Mouse (Mus musculus): Measurements from ENCODE around the gene Cubn. TPM values are rescaled to one million over a fixed set of nuclear protein-coding genes. Genes with fewer than 3 reads are reported as not detected.

The Cubn gene
- polyA plus RNA-seq, 1 experiment = 0.23 TPM

- Histone ChIP-seq H3K79me2 (ENCODE audit: control insufficient read depth, insufficient read depth) (no peaks in the 10 kb centered on the region), H3K36me3 (ENCODE audit: control insufficient read depth, insufficient read depth) (no peaks in the 10 kb centered on the region), H3K27me3 (ENCODE audit: control insufficient read depth, insufficient read depth, insufficient read length) (no peaks in the 10 kb centered on the region), H3ac (ENCODE audit: control insufficient read depth, insufficient read length) (no peak overlapping the region), H3K4me2 (ENCODE audit: low read depth) (no peak overlapping the region), H3K4me3 (no peak overlapping the region)
- no peak for TF ChIP-seq MAX (IDR thresholded peaks at IDR 0.05; ENCODE audit: low read depth)
- no peak for TF ChIP-seq TCF12 (IDR thresholded peaks at IDR 0.05; ENCODE audit: insufficient read depth, poor library complexity, severe bottlenecking)
- TF ChIP-seq MYOD1 (IDR thresholded peaks at IDR 0.05; ENCODE audit: control insufficient read depth in 1 of 3, insufficient read length in 2 of 3, low read depth in 2 of 3) = no peak
- TF ChIP-seq REST (IDR thresholded peaks at IDR 0.05; ENCODE audit: insufficient read depth, insufficient read length) = no peak
- no peak for TF ChIP-seq POLR2AphosphoS2 (IDR thresholded peaks at IDR 0.05; ENCODE audit: insufficient read length, low read depth)
- no peak for TF ChIP-seq CEBPB (IDR thresholded peaks at IDR 0.05; ENCODE audit: insufficient read depth, poor library complexity, severe bottlenecking)
- TF ChIP-seq E2F4 (IDR thresholded peaks at IDR 0.05; ENCODE audit: insufficient read depth) = no peak
- TF ChIP-seq POLR2A (IDR thresholded peaks at IDR 0.05; ENCODE audit: insufficient read length, low read depth) = no peak
These were observed 1.3 kb upstream of the Cubn start for GRCm38 (mm10) chr2:13492927-13493326.

GRCm38 (mm10) chr2:13490480-13490879, 1.1 kb downstream of the Cubn start:
- TF ChIP-seq MYOD1 (IDR thresholded peaks at IDR 0.05; ENCODE audit: control insufficient read depth in 1 of 3, insufficient read length in 2 of 3, low read depth in 2 of 3) (no peak), USF1 (IDR thresholded peaks at IDR 0.05; ENCODE audit: low read depth) (no peak), TCF12 (IDR thresholded peaks at IDR 0.05; ENCODE audit: insufficient read depth, poor library complexity, severe bottlenecking) (no peak), MAX (IDR thresholded peaks at IDR 0.05; ENCODE audit: low read depth) (no peak), TCF3 (IDR thresholded peaks at IDR 0.05; ENCODE audit: insufficient read length, low read depth) (no peak), SRF (IDR thresholded peaks at IDR 0.05; ENCODE audit: control insufficient read depth, insufficient read length, low read depth) (no peak), CEBPB (IDR thresholded peaks at IDR 0.05; ENCODE audit: insufficient read depth, poor library complexity, severe bottlenecking) (no peak), E2F4 (IDR thresholded peaks at IDR 0.05; ENCODE audit: insufficient read depth) (no peak)
- Histone ChIP-seq H3K4me2 (ENCODE audit: low read depth) (no peak overlapping the region), H3K4me3 (no peak overlapping the region), H3K79me2 (ENCODE audit: control insufficient read depth, insufficient read depth) (no peaks in the 10 kb centered on the region), H3K36me3 (ENCODE audit: control insufficient read depth, insufficient read depth) (no peaks in the 10 kb centered on the region), H3ac (ENCODE audit: control insufficient read depth, insufficient read length) (no peak overlapping the region), H3K27me3 (ENCODE audit: control insufficient read depth, insufficient read depth, insufficient read length) (no peaks in the 10 kb centered on the region)

GRCm38 (mm10) chr2:13486470-13486869, 5.1 kb downstream of the Cubn start:
- Histone ChIP-seq H3K36me3 (ENCODE audit: control insufficient read depth, insufficient read depth) (no peaks in the 10 kb centered on the region), H3ac (ENCODE audit: control insufficient read depth, insufficient read length) (no peak overlapping the region), H3K4me2 (ENCODE audit: low read depth) (no peak overlapping the region), H3K4me3 (no peak overlapping the region), H3K27me3 (ENCODE audit: control insufficient read depth, insufficient read depth, insufficient read length) (no peaks in the 10 kb centered on the region), H3K79me2 (ENCODE audit: control insufficient read depth, insufficient read depth) (no peaks in the 10 kb centered on the region)
- no peak for TF ChIP-seq USF1 (IDR thresholded peaks at IDR 0.05; ENCODE audit: low read depth)
- TF ChIP-seq TCF3 (IDR thresholded peaks at IDR 0.05; ENCODE audit: insufficient read length, low read depth) = no peak
- no peak for TF ChIP-seq TCF12 (IDR thresholded peaks at IDR 0.05; ENCODE audit: insufficient read depth, poor library complexity, severe bottlenecking)
- no peak for TF ChIP-seq MYOG (IDR thresholded peaks at IDR 0.05; ENCODE audit: control insufficient read depth in 1 of 3, insufficient read depth in 1 of 3, insufficient read length in 2 of 3, low read depth in 2 of 3)

- no peak overlapping the region for H3K4me2 ChIP-seq (ENCODE audit: low read depth)
- TF ChIP-seq MYOG (IDR thresholded peaks at IDR 0.05; ENCODE audit: control insufficient read depth in 1 of 3, insufficient read depth in 1 of 3, insufficient read length in 2 of 3, low read depth in 2 of 3) = no peak
- TF ChIP-seq MYOD1 (IDR thresholded peaks at IDR 0.05; ENCODE audit: control insufficient read depth in 1 of 3, insufficient read length in 2 of 3, low read depth in 2 of 3) = no peak
- TF ChIP-seq MAX (IDR thresholded peaks at IDR 0.05; ENCODE audit: low read depth) = no peak
- TF ChIP-seq CEBPB (IDR thresholded peaks at IDR 0.05; ENCODE audit: insufficient read depth, poor library complexity, severe bottlenecking) = no peak
- no peak for TF ChIP-seq POLR2A (IDR thresholded peaks at IDR 0.05; ENCODE audit: insufficient read length, low read depth)
- TF ChIP-seq POLR2AphosphoS2 (IDR thresholded peaks at IDR 0.05; ENCODE audit: insufficient read length, low read depth) = no peak
- TF ChIP-seq USF1 (IDR thresholded peaks at IDR 0.05; ENCODE audit: low read depth) = no peak
- no peak for TF ChIP-seq REST (IDR thresholded peaks at IDR 0.05; ENCODE audit: insufficient read depth, insufficient read length)
- TF ChIP-seq SRF (IDR thresholded peaks at IDR 0.05; ENCODE audit: control insufficient read depth, insufficient read length, low read depth) = no peak
- TF ChIP-seq TCF12 (IDR thresholded peaks at IDR 0.05; ENCODE audit: insufficient read depth, poor library complexity, severe bottlenecking) = no peak
- TF ChIP-seq E2F4 (IDR thresholded peaks at IDR 0.05; ENCODE audit: insufficient read depth) = no peak
- no peak for TF ChIP-seq TCF3 (IDR thresholded peaks at IDR 0.05; ENCODE audit: insufficient read length, low read depth)
- H3ac ChIP-seq (ENCODE audit: control insufficient read depth, insufficient read length) = no peak overlapping the region
- no peaks in the 10 kb centered on the region for H3K27me3 ChIP-seq (ENCODE audit: control insufficient read depth, insufficient read depth, insufficient read length)
- no peaks in the 10 kb centered on the region for H3K36me3 ChIP-seq (ENCODE audit: control insufficient read depth, insufficient read depth)
- H3K4me3 ChIP-seq = no peak overlapping the region
- H3K79me2 ChIP-seq (ENCODE audit: control insufficient read depth, insufficient read depth) = no peaks in the 10 kb centered on the region
These were observed 7.0 kb downstream of the Cubn start for GRCm38 (mm10) chr2:13484566-13484965.

GRCm38 (mm10) chr2:13480744-13481143, 10.9 kb downstream of the Cubn start:
- Histone ChIP-seq H3ac (ENCODE audit: control insufficient read depth, insufficient read length) (no peak overlapping the region), H3K79me2 (ENCODE audit: control insufficient read depth, insufficient read depth) (no peaks in the 10 kb centered on the region), H3K36me3 (ENCODE audit: control insufficient read depth, insufficient read depth) (no peaks in the 10 kb centered on the region)

More at GRCm38 (mm10) chr2:13480744-13481143, 10.9 kb downstream of the Cubn start:
- TF ChIP-seq POLR2AphosphoS2 (IDR thresholded peaks at IDR 0.05; ENCODE audit: insufficient read length, low read depth) (no peak), TCF3 (IDR thresholded peaks at IDR 0.05; ENCODE audit: insufficient read length, low read depth) (no peak), MYOD1 (IDR thresholded peaks at IDR 0.05; ENCODE audit: control insufficient read depth in 1 of 3, insufficient read length in 2 of 3, low read depth in 2 of 3) (no peak), MYOG (IDR thresholded peaks at IDR 0.05; ENCODE audit: control insufficient read depth in 1 of 3, insufficient read depth in 1 of 3, insufficient read length in 2 of 3, low read depth in 2 of 3) (no peak), REST (IDR thresholded peaks at IDR 0.05; ENCODE audit: insufficient read depth, insufficient read length) (no peak), CEBPB (IDR thresholded peaks at IDR 0.05; ENCODE audit: insufficient read depth, poor library complexity, severe bottlenecking) (no peak), TCF12 (IDR thresholded peaks at IDR 0.05; ENCODE audit: insufficient read depth, poor library complexity, severe bottlenecking) (no peak), MAX (IDR thresholded peaks at IDR 0.05; ENCODE audit: low read depth) (no peak), USF1 (IDR thresholded peaks at IDR 0.05; ENCODE audit: low read depth) (no peak), E2F4 (IDR thresholded peaks at IDR 0.05; ENCODE audit: insufficient read depth) (no peak), POLR2A (IDR thresholded peaks at IDR 0.05; ENCODE audit: insufficient read length, low read depth) (no peak), SRF (IDR thresholded peaks at IDR 0.05; ENCODE audit: control insufficient read depth, insufficient read length, low read depth) (no peak)
- no peak overlapping the region for H3K4me3 ChIP-seq
- no peak overlapping the region for H3K4me2 ChIP-seq (ENCODE audit: low read depth)
- H3K27me3 ChIP-seq (ENCODE audit: control insufficient read depth, insufficient read depth, insufficient read length) = no peaks in the 10 kb centered on the region
